Mouse (Mus musculus): ENCODE data around the gene Ntrk2.

The Ntrk2 gene

DNA sequence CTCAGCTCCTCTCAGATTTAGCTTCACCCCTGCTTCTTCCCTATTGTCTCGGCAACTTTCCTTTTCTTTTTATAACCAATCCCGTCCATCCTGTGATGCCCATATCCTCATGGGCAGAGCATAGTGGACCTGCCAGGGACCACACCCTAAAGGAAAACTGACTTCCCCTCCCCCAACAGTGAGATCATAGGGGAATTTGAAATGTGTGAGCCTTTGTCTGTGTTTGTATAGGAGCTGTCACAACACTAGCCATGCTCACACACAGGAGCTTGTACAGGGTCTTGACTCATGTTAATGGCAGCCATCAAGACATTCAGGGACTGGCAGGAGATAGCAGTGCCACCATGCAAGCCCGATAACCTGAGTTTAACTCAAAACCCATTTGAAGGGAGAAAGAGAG, 118.1 kb downstream of the Ntrk2 start:
- no peak for DNase-seq (ENCODE audit: low spot score in 2 of 2)

GRCm38 (mm10) chr13:58927186-58927585, 120.8 kb downstream of the Ntrk2 start:
- no peak for DNase-seq (ENCODE audit: low spot score in 2 of 2)

- DNase-seq (ENCODE audit: low spot score in 2 of 2): no peak
Measured at GRCm38 (mm10) chr13:58927656-58928226, 121.4 kb downstream of the Ntrk2 start.

- no peak for DNase-seq (ENCODE audit: low spot score in 2 of 2)
Measured at GRCm38 (mm10) chr13:58928668-58929436, 122.5 kb downstream of the Ntrk2 start.

- DNase-seq (ENCODE audit: low spot score in 2 of 2): no peak
Measured at GRCm38 (mm10) chr13:58930161-58930560, 123.8 kb downstream of the Ntrk2 start.

- no peak for DNase-seq (ENCODE audit: low spot score in 2 of 2)
Measured at GRCm38 (mm10) chr13:58933126-58933525, 126.8 kb downstream of the Ntrk2 start.

DNA sequence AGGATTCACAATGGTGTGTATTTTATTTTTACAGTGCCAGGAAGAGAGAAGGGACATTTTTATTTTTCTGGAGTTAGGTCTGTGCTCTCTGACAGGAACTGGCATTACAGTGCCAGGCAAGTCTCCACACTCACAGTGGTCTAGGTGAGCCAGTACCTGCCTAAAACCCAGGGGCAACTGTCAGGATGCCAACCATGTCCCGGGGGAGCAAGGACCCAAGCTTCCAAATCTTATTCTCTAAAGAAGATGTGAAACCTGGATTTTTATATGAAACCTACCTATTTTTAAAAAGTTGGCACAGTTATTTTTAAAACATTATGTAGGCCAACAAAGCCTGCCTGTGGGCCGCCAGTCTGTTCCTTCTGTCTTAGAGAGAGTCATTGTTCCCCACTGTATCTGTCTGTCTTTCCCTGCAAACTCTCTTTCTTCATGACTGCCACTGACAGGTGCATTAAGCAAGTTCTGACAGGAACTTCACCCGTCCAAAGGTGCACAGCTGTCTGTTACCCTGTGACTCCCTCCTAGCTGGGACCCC, 128.3 kb downstream of the Ntrk2 start:
- DNase-seq (ENCODE audit: low spot score in 2 of 2): no peak

GRCm38 (mm10) chr13:58935956-58936495, 129.7 kb downstream of the Ntrk2 start:
- no peak for DNase-seq (ENCODE audit: low spot score in 2 of 2)

- no peak for DNase-seq (ENCODE audit: low spot score in 2 of 2)
Measured at GRCm38 (mm10) chr13:58937884-58938283, 131.5 kb downstream of the Ntrk2 start.

DNA sequence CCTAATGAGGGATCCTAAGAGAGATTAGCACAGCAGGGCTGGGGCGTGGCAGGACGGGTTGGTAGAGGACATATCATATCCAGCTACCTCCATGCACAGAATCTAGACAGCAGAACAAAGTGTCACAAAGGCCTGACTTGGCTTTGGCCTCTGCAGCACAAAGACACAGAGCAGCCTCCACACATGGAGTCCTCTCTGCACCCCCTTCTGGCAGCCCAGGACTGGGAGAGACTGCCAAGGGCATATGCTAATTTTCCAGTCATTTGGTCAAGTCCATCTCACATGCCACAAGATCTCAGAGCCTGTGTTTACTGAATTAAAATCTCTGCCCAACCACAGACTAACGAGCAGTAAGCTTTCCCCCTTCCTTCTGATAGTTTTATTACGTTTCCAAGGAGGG, 132.1 kb downstream of the Ntrk2 start:
- no peak for DNase-seq (ENCODE audit: low spot score in 2 of 2)

GRCm38 (mm10) chr13:58940208-58940607, 133.8 kb downstream of the Ntrk2 start:
- DNase-seq (ENCODE audit: low spot score in 2 of 2): no peak

DNA sequence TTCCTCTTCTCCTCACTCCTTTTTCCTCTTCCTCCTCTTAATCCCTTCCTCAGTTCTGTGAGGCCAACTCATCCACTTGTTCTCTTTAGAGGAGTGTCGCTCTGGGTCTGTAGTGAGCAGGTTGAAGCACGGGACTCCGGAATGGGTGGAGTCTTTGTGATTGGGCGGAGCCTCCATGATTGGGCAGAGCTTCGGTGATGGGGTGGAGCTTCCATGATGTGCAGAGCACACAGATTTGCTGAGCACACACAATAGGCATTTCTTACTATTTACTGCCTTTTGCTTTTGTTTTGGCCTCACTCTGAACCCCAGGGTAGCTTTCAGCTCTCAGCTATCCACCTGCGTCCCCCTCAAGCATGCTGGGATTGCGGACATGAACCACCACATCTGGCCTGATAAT, 134.4 kb downstream of the Ntrk2 start:
- DNase-seq (ENCODE audit: low spot score in 2 of 2): no peak

GRCm38 (mm10) chr13:58945781-58946180, 139.4 kb downstream of the Ntrk2 start:
- no peak for DNase-seq (ENCODE audit: low spot score in 2 of 2)

- DNase-seq (ENCODE audit: low spot score in 2 of 2): no peak
Measured at GRCm38 (mm10) chr13:58946589-58946988, 140.2 kb downstream of the Ntrk2 start.

GRCm38 (mm10) chr13:58947056-58947455, 140.7 kb downstream of the Ntrk2 start:
- DNase-seq (ENCODE audit: low spot score in 2 of 2): no peak

DNA sequence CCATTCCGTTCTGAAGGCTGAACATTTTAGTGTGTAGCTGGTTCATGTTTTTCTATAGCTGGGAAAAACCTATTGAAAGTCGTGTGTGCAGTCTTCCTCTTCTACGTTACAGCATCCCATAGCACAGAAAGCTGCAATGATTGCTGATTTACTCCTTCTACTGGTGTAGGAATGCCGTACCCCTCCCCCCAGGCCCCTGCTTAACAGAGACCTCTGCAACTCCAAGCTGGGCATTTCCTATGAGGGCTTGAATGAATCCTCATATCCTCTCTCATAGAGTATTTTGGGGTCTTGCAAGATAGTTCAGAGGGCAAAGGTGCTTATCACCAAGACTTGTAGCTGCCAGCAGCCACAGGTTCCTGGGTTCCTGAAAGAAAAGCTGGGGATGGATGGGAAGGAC, 148.0 kb downstream of the Ntrk2 start:
- DNase-seq (ENCODE audit: low spot score in 2 of 2): no peak

- DNase-seq (ENCODE audit: low spot score in 2 of 2): no peak
Measured at GRCm38 (mm10) chr13:58954764-58955163, 148.4 kb downstream of the Ntrk2 start.

- DNase-seq (ENCODE audit: low spot score in 2 of 2): no peak
Measured at GRCm38 (mm10) chr13:58955237-58955777, 148.9 kb downstream of the Ntrk2 start.

- no peak for DNase-seq (ENCODE audit: low spot score in 2 of 2)
Measured at GRCm38 (mm10) chr13:58958171-58958904, 152.0 kb downstream of the Ntrk2 start.

DNA sequence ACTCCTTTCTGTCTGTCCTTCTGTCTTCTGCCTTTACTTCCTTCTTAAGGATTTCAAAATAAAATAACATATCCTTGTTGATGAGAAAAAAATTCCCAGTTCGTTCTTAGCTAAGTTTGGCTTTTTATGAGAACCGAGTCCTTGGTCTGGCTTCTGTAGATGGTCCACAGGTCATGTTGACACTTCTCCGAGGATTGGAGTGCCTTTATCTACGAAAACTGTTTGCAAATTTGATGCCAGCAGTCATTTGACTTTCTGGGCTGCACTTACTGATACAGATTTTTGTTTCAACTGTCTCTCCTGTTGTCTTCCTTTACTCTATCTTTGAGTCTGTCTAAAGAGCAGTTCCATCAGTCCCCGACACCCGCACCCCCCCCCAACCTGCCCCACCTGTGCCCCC, 154.0 kb downstream of the Ntrk2 start:
- DNase-seq (ENCODE audit: low spot score in 2 of 2): no peak

GRCm38 (mm10) chr13:58964701-58965359, 158.5 kb downstream of the Ntrk2 start:
- no peak for DNase-seq (ENCODE audit: low spot score in 2 of 2)

GRCm38 (mm10) chr13:58965826-58966225, 159.5 kb downstream of the Ntrk2 start:
- no peak for DNase-seq (ENCODE audit: low spot score in 2 of 2)

All from spleen, postnatal 14 days (tissue).